Mouse (Mus musculus) right cerebral cortex, postnatal 36 days (tissue): Measurements from ENCODE around the gene S100a1.

Source experiments
- DNase-seq, 2 experiments: peaks; one replicate each; pipeline ENCODE4 v3.0.0; 2022; ENCODE audit warnings: low spot score in 2 of 2, mixed read lengths in 1 of 2

The S100a1 gene

DNA sequence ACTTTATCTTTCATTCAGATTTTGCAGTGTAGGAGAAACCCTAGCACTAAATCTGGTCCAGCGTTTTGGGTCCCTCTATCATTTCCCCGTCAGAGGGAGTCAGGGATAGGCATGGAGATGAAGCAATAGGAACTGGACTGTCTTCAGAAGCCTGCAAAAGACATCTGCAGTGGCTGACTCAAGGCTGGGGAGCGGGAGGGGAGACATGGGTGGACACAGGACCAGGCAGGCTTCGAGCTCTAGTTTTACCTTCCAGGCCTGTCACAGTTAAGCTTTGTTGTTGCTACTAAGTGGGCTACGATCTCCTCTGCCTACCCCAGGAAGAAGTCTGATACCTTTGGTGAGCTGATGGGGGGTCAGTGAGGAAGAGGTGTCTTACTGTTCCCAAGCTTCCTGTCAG is 1.9 kb downstream of the S100a1 start:
- no peak for DNase-seq

DNA sequence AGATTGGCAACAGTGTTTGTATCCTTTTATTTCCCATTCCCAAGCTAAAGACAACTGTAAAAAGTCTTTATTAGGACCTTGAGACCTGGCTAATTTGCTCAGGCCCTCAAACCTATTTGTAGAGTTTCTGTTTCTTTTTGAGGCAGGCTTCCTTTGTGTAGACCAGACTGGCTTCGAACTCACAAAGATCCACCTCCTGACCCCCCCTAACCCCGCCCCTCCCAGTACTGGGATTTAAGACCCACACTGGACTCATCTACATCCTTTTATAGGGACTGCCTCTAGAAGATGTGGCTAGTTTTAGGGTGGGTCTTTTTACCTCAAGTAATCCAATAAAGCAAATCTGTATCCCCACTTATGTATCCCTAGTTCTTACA is 4.5 kb downstream of the S100a1 start:
- no peak for DNase-seq

DNA sequence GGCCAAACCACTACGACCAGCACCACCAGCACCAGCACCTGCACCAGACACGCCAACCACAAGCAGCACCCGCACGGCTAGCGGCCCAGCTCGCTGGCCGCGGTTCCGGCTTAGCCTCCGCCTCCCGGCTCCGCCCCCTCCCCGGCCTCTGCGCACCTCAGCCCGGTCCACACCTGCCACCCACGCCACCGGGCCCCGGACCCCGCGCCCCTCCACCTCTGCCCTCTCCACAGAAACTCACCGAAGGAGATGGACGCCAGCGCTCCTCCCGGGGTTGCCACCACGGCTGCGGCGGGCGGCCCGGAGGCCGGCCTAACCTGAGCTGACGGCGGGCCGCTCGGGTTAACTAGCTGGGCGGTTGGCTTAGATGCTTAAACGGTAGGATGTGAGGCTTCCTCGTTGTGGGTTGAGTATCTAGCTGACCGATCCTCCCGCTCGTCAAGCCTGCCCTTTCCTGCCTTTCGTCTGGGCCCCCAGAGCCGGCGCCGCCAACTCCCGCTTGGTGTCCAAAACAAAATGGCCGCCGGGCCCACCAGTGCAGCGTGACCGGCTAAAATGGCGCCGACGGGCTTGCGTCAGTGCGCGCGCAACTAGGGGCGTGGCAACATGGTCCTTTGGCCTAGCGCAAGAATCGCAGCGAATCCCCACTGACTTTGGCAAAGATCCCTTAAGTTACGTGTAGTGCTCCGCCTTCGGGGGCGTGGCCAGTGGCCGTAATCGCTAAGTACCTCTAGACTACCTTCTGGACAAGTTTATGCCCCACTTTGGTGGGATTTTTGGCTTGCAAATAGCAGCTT is 5.0 kb downstream of the S100a1 start, which contains the start of gene Chtop:
Gene Chtop, minus strand, starts transcription at position 549 of the 797 bp plus-strand sequence.
- DNase-seq: peak; percentile 97 to 99

DNA sequence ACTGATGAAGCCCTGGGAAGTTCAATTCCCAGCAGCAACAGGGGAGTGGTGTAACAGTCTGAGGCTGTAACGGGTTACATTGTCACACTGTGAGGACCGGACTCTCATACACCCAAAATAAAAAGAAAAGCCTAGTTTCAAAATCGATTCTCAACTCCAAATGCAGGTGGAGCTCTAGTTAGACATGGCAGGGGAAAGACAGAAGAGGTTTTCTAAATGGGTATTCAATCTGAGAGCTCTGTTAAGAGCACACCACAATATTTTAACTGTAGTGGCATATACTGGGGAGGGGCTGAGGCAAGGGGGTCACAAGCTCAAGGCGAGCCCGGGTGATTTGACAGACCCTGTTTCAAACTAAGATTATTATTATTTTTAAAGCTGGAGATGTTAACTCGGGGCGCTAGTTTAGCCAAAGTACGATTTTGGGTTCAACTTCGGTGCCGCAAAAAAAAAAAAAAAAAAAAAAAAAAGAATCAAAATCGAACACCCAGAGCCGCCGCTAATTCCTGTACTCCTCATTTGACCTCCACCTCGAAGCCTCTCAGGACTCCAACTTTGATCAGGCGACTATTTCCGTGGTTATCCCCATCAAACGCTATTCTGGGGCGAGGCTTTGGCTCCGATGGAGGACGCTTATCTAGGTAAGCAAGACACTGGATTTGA is 5.8 kb downstream of the S100a1 start:
- DNase-seq: no peak

DNA sequence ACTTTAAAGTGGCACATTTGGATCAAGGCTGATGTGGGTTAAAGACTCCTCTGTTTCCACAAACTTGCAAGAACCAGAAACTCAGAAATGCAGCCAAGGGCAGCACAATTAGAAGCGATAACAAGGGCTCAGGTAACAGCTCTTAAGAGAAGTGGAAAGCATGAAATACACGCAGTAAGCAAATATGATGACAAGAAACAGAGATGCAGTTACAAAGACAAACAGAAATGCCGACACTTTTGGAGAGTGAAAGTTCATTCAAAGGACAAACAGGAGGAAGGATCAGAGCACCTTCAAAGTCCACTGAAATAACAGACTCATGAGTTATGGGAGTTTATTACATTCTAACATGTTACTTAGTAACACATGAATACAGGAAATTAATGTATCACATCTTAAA is 7.8 kb downstream of the S100a1 start:
- no peak for DNase-seq

DNA sequence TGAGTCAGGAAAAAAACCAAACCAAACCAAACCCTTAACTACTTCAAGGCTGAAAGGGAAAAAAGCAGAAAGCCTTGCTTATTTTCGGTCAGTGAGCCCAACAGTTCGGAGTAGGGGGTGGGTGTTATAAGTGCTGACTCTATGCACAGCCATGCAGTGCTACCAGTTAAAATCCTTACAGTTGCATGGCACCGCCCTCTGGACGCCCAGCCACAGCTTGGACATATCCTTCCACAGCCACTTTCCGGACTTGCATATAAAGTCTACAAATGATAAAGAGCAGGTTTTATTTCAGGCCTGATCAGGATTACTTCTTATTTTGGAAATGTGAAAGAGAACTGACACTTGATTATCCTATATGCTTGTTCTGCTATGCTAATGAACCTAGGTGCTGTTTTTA is 9.0 kb downstream of the S100a1 start:
- no peak for DNase-seq

DNA sequence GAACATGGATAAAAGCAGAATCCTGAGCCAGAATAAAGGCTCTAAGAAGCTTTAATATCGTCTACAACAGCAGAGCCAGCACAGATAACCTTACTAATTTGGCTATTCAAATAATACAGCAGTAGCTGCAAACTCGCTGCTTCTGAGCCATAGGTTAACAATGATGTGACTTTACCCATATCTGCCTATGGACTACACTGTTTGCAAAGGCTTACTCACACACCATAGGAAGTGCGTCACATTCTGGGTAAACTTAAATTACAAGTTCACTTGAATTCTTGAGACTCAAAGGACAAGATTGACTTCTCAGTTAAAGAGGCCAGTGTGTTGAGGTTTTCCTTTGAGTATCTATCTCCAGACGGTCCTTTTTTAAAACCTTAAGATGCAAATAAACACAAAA is 10.7 kb downstream of the S100a1 start:
- no peak for DNase-seq

DNA sequence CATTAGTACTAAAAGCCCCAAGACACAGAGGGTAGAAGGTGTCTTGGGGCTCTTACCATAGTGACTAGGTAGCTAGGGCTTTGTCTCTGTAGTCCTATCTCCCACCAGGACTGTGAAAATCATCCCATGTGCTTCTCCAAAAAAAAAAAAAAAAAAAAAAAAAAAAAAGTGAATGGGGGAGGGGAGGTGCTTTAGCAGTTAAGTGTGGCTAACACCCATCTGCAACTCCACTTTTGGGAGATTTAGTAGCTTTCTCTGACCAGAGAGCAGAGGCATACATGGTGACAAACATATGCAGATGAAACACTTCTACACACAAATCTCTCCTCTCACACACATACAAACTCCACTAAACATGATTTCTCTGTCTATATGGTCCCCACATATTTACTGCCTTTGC is 16.6 kb downstream of the S100a1 start:
- DNase-seq: no peak

DNA sequence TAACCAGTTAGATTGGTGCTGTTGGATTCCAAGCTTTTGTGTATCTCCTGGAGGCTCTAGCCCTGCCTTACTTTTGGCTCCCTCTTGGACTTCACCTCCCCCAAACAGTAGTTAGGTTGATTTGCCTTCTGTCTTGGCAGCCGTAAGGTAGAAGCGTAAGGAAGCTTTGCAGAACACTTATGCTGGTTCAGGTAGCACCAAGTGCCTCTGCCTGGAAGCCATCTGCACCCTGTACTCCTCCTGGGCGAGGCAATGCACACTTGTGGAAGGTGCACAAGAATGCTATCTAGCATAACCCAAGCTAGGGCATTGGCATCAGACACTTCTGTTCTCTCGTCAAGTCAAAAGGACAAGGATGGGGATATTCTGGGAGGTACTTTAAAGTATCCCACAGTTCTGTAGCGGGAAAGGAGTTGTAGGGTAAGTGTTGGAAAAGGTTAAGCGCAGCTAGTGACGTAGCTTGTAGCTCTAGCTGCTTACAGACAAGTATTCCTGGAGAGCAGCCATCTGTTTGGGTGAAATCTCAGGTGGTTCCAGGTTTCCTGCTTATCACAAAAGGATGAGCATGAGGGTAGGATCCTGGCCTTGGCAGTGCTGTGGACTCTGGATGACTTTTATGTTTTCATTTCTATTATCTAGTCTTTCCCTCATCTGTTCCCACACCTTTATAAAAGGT is 18.2 kb downstream of the S100a1 start:
- DNase-seq: no peak

DNA sequence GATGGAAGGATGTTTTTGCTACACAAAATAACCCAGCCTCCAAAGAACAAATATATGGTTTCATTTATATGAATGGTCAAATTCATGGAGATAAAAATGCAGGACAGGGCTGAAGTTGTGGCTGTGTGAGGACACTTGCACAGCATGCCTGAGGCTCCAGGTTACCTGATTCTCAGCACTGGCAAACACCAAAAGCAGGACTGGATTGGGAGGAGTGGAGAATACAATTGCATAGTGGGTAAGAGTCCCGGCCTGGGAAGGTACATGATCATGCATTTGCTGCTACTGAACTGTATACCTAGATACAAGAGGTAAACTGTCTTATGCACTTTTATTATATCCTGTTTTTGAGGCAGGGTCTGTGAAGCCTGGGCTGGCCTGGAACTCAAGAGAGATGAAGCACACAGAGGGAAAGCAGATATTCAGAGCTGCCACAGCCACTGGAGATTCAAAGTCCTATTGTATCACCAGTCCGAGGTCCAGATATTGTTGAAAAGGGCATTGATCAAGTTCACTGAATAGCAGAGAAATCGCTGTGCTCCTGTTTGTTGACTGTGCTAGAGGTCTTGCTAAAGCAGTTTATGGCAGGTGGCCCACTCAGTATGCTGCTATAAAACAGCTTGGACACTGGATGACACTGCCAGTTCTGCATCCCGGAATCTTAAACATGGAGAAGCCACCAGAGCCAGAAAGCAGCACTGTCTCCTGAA is 20.2 kb downstream of the S100a1 start:
- DNase-seq: no peak

DNA sequence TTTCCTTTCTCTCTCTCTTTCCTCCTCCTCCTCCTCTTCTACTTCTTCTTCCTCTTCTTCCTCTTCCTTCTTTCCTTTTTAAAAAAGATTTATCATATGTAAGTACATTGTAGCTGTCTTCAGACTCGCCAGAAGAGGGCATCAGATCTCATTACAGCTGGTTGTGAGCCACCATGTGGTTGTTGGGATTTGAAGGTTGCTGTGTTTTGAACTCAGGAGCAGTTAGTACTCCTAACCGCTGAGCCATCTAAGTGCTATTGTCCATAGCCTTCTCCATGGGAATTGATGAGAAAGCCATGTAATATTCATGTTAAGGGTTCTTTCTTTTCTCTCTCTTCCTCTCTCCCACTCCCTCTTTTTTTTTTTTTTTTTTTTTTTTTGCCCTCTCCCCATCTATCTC is 22.8 kb downstream of the S100a1 start:
- no peak for DNase-seq

DNA sequence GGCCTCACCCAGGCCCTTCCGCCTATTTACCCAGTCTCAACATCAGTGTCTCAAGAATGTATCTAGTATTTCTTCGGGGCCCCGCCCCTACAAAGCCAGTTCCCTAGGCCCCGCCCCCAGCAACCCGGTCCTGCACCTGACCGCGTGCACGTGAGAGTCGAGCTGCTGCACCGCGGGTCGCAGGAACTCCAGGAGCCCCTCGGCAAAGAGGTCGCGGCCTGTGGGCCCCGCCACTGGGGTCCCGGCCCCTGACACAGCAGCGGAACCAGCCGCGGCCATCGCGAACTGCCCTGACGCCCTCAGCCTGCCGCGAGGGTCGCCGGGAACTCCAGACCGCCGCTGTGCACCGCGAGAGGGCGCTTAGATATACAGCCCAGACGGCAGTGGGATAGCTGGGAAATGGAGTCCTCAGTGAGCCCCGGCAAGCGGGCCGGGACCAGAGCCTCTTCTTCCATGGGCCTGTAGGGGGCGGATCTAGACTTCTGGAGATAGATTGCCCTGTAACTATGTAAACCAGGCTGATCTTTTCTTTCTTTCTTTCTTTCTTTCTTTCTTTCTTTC is 23.4 kb downstream of the S100a1 start, which contains the start of gene Snapin:
Gene Snapin, minus strand, starts transcription at position 338 of the 561 bp plus-strand sequence.
- peak; percentile 91 to 93 for DNase-seq

DNA sequence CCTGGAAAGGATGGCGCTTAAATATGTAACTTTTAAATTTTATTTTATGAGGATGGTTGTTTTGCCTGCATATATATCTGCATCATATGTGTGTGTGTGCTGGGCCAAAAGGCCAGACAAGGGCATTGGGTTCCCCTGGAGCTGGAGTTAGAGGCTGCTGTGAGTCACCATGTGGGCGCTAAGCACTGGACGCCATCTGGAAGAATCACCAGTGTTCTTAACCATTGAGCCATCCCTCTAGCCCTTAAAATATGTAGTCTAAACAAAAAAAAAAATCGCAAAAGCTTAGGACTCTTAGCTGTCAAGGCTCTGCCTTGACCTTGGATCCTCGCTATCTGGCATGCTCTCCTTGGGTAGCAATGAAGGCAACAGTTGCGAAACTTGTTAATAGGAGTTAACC is 25.6 kb downstream of the S100a1 start:
- DNase-seq: no peak

DNA sequence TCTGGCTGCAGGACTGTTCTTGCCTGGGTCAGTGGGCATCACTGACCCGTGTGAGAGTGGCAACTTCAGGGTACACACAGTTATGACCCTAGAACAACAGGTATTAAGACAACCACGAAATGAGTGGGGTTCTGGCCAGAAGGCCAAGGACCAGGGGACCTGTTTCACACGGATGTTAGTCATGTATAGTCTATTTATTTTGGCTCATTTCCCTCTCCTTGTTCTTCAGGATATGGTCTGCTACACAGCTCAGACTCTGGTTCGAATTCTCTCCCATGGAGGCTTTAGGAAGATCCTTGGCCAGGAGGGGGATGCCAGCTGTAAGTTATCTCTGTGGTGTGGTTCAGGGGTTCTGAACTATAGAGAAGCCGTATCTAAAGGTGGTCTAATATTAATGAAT is 27.2 kb downstream of the S100a1 start:
- no peak for DNase-seq

DNA sequence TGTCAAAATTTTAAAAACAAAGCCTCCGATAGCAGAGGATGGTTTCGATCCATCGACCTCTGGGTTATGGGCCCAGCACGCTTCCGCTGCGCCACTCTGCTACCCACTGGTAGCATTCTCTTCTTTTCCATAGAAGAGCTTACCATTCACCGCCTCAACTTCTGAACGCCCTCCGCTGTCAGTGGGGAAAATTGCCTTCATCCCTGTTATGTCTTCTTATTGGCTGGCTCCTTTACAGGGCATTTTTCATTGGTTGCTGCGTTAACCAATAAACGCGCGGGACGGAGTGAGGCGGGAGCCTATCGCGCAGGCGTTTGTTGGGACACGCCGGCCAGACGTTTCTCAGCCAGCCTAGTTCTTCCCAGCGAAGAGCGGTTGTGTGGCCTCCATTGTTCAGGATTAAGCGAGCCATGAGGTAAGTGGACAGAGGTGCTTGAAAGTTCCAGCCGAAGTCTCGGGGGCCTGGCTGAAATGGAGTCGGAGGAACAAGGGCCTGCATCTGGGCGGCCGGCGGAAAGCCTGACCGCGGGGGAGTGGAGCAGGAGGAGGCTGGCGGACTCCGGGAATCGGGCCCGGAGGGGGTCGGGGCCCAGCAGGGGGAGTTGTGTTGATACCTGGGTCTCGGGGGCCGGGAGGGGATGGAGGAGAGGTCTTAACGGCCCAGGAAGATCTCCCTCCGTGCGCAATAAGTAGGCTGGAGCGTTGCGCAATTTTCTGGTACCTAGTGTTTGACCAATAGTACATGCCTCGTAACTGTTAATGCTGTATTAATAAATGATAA is 38.2 kb downstream of the S100a1 start, which contains the start of gene Ilf2:
Gene Ilf2, plus strand, starts transcription at position 296 of the 781 bp plus-strand sequence.
- DNase-seq: peak; percentile 95

DNA sequence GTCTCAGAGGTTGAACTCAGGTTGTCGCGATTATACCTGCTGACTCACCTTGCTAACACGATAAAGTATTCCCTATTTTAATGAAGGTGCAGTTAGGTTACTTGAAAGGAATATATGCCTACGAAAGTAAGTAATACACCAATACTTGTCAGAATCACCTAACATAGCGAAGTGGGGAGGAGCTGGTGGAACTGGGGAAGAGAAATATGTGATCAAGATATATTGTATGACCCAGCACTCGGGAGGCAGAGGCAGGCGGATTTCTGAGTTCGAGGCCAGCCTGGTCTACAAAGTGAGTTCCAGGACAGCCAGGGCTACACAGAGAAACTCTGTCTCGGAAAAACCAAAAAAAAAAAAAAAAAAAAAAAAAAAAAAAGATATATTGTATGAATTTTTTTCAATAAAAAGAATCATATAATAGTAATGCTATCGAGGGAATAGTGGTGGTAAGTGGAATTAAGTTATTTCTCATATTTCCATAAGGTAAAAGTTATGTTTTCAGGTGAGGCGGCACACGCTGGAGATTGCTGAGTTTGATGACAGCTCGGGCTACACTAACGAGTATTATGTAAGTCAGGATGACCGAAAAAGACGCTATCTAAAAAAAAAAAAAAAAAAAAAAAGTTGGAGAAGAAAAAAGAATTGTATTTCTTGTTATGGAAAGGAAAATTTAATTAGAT is 38.9 kb downstream of the S100a1 start:
- DNase-seq: no peak

DNA sequence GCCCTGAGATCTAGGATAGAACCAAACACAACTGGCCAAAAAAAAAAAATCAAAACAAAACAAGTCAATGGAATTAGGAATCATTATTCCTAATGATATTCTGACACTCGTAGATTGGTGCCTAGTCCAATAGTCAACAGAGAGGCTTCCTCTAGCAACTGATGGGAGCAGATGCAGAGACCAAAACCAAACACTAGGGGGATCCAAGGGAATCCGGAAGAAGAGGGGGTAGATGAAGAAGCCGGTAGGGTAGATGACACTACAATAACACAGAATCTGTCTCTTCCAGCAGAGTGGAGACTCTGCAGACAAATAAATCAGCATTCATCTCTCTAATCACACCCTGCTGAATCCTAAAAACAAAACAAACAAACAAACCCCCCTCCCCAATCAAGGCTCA is 42.0 kb downstream of the S100a1 start:
- DNase-seq: no peak

DNA sequence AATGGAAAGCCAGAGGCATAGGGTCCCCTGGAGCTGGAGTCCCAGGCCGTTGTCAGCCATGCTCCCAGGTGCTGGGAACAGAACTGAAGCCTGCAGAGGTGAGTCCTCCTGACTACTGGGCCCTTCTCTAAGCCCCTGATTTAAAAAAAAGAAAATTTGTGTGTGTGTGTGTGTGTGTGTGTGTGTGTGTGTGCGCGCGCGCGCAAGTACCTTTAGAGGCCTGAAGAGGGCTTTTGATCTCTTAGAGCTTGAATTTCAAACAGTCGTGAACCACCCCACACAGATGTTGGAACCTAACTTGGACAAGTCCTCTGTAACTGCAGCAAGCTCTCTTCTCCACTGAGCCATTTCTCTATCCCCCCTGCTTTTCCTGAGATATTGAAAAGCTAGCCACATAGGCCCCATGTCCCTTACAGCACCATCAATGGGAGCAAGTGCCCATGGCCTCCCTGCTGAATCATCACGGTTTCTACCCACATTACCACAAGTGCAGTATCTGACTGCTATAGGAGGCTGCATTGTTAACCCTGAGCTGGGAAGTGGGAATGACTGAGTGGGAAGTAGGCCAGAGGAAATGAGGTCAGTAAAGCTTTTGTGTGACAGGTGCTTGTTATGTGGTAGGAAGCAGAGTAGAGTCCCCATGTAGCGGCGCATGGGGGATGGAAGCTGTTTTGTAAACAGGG is 46.4 kb downstream of the S100a1 start:
- DNase-seq: no peak

DNA sequence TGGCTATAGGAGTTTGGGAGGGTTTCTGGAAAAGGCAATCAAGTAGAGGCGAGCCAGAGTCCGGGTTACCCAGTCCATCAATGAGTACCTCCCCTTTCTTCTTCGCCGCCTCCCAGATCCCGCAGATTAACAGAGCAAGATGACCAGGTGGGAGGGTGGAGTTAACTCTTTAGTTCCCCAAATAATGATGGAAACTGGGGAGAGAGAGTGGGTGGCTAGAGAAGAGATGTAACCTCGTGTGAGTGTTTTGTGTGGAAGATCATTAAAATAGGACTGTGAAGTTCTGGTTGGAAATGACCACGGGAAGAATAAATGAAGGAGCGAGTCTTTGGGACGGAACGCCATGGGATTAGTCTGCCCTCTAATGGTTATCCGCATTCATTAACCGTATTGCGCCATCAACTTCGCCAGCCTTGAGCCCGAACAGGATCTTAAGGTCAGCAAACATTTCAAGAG is 47.9 kb downstream of the S100a1 start:
- peak in 1 of 2 experiments; percentile 32 for DNase-seq
